Mouse (Mus musculus) liver, adult 2 months (tissue): ENCODE measurements around the gene Smad5. TPM values are rescaled to one million over a fixed set of nuclear protein-coding genes. Genes with fewer than 3 reads are reported as not detected.

ENCODE experiments used
- DNase-seq: peaks from one replicate; pipeline ENCODE4 v3.0.0-alpha.2; 2011; ENCODE audit warnings: low read depth, low spot score; ENCODE audit errors: extremely low read depth
- H3K27ac ChIP-seq: fragments of 200-500 bp; replicated peaks from 2 replicates; pipeline ENCODE4 v1.5.1; 2012; ENCODE audit warnings: low read depth, mild to moderate bottlenecking, control low read depth, inconsistent platforms, low read length; ENCODE audit not compliant: insufficient read depth
- H3K27me3 ChIP-seq: fragments of 200-500 bp; 2 replicates; pipeline ENCODE4 v1.6.1; 2012; ENCODE audit warnings: mild to moderate bottlenecking, moderate library complexity, low read length, inconsistent platforms; ENCODE audit not compliant: control insufficient read depth, insufficient read depth
- H3K36me3 ChIP-seq: fragments of 200-500 bp; 2 replicates; pipeline ENCODE4 v1.6.1; 2012; ENCODE audit warnings: low read length, inconsistent platforms; ENCODE audit not compliant: control insufficient read depth, insufficient read depth
- H3K4me1 ChIP-seq: fragments of 200-500 bp; 2 replicates; pipeline ENCODE4 v1.6.1; 2011; ENCODE audit warnings: low read length; ENCODE audit not compliant: control insufficient read depth, insufficient read depth
- H3K4me3 ChIP-seq: fragments of 200-500 bp; 2 replicates; pipeline ENCODE4 v1.5.1; 2011; ENCODE audit warnings: low read depth, mild to moderate bottlenecking, control low read depth, low read length, moderate library complexity; ENCODE audit not compliant: insufficient read depth
- H3K79me2 ChIP-seq: fragments of 200-500 bp; 2 replicates; pipeline ENCODE4 v1.6.1; 2012; ENCODE audit warnings: inconsistent platforms, mild to moderate bottlenecking, low read length, moderate library complexity; ENCODE audit not compliant: control insufficient read depth, insufficient read depth
- H3K9ac ChIP-seq: fragments of 200-500 bp; 2 replicates; pipeline ENCODE4 v1.6.1; 2012; ENCODE audit warnings: low read depth, mild to moderate bottlenecking, control low read depth, inconsistent platforms, low read length
- CTCF ChIP-seq: fragments of 200-500 bp; IDR thresholded peaks from 2 replicates; pipeline ENCODE4 v1.5.1; 2011; ENCODE audit warnings: low read depth, low read length, control low read depth
- POLR2A ChIP-seq: fragments of 200-500 bp; IDR thresholded peaks from 2 replicates; pipeline ENCODE4 v1.6.1; 2011; ENCODE audit warnings: low read length, control low read depth; ENCODE audit not compliant: insufficient read depth; ENCODE audit errors: extremely low read depth
- WGBS: fragments of 180-500 bp; shearing (Covaris S2); methylation state at CpG from one replicate; pipeline ENCODE4 v1.1.7; 2018; 5-methylcytosine and 5-hydroxymethylcytosine counted together
- polyA plus RNA-seq: library from polyadenylated mRNA; depleted of rRNA; stranded (reverse); fragments of >200 nt; gene quantifications from 2 replicates; pipeline ENCODE4 v1.2.3, GENCODE M21; 2012
- total RNA-seq: library from RNA; depleted of rRNA; stranded (reverse); fragments of >200 nt; gene quantifications from 2 replicates; pipeline ENCODE4 v1.2.3, GENCODE M21; 2014

Gene Smad5
- total and polyA plus RNA-seq, 2 experiments = 10.0 to 13.1 TPM

DNA sequence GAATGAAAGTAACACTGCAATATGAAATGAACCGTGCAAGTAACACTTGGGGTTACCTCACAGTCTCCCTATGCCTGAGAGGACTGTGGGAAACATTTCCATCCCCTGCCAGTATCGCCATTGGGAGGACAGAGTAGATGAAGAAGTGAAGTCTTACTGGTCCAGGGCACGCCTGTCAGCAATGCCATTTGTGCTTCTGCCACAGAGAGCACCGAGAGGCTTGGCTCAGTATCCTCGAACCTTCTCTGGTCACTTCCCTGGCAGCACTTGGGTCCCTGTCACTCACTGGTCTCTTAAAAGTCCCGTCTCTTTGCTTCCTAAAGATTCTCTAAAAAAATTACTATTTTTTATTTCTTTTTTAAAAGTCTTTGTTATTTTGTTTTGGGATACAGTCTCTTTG lies 37.7 kb downstream of the Smad5 start:
- H3K36me3 ChIP-seq = peaks cover 40% of the 10 kb centered on the region
- no peaks in the 10 kb centered on the region for H3K4me1 ChIP-seq
- no peak for DNase-seq
- TF ChIP-seq CTCF (no peak), POLR2A (no peak)
- no peak overlapping the region for H3K9ac ChIP-seq
- no peak overlapping the region for H3K4me3 ChIP-seq
- H3K27ac ChIP-seq = no peak overlapping the region
- 90% methylated on average over 6 of the region's 6 CpGs for WGBS
- H3K27me3 ChIP-seq = no peaks in the 10 kb centered on the region
- H3K79me2 ChIP-seq = no peaks in the 10 kb centered on the region

DNA sequence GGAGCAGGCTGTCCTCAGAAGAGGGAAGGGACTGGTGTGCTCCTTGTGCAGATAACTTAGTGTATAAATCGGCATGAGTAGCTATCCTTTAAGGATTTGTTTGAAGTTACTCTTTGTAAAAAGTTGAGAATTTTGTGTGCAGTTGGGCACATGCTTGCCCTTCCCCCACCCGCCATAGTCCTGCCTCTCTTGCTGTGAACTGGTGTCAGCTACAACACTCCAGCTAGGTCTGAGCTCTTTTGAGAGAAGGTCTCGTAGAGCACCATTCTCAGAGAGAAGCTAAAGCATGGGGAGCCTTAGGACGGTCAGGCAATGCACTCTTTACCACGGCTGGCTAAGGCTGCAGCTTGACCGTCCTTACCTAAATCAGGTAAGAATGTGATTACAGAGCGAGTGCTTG lies 38.9 kb downstream of the Smad5 start:
- Histone ChIP-seq H3K79me2 (no peaks in the 10 kb centered on the region), H3K27me3 (no peaks in the 10 kb centered on the region), H3K4me1 (no peaks in the 10 kb centered on the region; the same call in 1 of the 2 replicates), H3K9ac (no peak overlapping the region), H3K27ac (no peak overlapping the region), H3K36me3 (peaks cover 30% of the 10 kb centered on the region), H3K4me3 (no peak overlapping the region)
- WGBS = 96% methylated on average over 7 of the region's 7 CpGs
- TF ChIP-seq CTCF = no peak
- no peak for TF ChIP-seq POLR2A
- no peak for DNase-seq

DNA sequence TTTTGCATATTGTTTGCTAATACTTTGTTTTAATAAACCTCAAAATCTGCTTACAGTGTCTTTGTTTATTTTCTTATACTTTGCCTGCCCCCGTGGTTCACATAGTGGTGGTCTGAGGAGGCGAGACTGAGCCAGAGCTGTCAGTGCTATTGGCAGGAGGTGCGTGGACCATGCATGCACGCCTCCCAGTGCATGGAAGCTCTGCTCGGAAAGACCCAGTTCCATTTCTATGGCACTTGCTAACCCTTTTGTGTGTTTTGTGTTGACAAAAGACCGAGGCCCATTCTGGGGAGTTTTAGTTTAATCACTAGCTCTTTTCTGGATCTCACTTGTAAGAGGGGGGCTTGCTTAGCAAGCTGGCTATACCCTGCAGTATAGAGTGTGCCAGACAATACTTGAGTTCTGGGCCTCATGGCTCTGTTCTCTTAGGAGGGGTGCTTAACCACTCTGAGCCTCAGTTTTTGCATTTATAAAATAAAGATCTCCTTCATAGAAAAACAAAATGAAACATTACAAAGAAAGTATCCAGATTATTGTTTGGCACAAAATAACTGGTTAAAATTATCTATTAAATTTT lies 39.6 kb downstream of the Smad5 start:
- 93% methylated on average over 6 of the region's 6 CpGs for WGBS
- no peak overlapping the region for H3K4me3 ChIP-seq
- peaks cover 4% of the 10 kb centered on the region for H3K4me1 ChIP-seq
- H3K36me3 ChIP-seq = peaks cover 24% of the 10 kb centered on the region
- H3K79me2 ChIP-seq = no peaks in the 10 kb centered on the region
- TF ChIP-seq CTCF (no peak), POLR2A (no peak)
- no peaks in the 10 kb centered on the region for H3K27me3 ChIP-seq
- no peak overlapping the region for H3K27ac ChIP-seq
- no peak overlapping the region for H3K9ac ChIP-seq
- DNase-seq = no peak

DNA sequence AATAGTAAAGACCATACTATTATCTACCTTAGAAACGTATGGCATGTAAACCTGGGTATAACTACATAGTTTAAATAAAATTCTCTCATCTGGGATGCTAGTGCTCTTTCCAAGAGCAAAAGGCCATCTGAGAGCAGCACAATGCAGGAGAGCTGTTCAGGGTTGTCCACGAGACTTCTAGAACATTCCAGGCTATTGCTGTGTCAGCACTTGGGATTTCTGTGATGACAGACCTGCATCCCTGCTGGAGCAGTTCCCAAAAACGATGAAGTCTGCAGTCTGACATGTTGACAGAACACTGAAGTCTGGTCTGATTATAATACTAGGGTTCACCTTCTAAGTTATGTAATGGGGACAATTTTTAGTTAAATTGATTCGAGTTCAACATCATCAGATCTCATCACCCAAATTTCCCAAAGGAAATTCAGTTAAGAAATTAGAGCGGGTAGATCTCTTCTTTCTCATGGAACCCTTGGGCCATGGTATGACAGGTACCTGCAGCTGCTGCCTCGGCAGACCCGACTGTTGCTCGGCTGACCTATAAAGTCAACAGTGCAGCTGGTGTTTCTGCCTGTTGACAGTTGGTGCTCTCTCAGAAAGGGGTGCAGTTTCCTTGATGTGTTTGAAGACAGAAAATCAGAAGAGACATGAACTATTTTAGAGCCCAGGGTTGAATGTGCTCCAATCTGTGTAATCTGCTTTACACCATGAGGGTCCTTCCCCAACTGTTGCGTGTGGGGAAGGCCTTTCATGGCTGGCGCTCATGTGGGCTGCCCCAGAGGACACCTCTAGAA lies 44.1 kb downstream of the Smad5 start:
- TF ChIP-seq CTCF (no peak), POLR2A (no peak)
- H3K4me1 ChIP-seq = peaks cover 7% of the 10 kb centered on the region
- peak; percentile 26 for DNase-seq
- WGBS = 36% methylated on average over 10 of the region's 10 CpGs
- H3K27ac ChIP-seq = no peak overlapping the region
- no peaks in the 10 kb centered on the region for H3K79me2 ChIP-seq
- peaks cover 3% of the 10 kb centered on the region; the same call in 1 of the 2 replicates for H3K27me3 ChIP-seq
- H3K4me3 ChIP-seq = no peak overlapping the region
- H3K36me3 ChIP-seq = no peaks in the 10 kb centered on the region
- H3K9ac ChIP-seq = no peak overlapping the region

DNA sequence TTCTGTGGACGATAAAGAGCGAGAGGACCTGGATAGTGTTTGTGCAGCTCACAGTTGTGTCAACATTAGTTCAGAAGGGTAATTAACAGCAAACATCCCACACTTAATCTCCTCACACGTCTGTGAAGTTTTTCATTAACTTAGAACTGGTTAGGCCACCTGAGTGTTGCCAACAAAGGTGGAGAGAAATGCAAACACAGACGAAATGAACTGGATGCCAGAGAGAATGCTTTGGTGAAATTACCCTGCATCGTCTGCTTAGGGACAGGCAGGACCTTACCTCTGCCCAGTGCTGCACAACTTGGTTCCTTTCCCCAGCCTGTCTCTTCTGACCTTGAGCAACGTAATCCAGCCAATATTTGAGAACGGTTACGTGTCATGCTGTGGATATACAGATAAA lies 44.7 kb downstream of the Smad5 start:
- Histone ChIP-seq H3K27ac (no peak overlapping the region), H3K27me3 (peaks cover 6% of the 10 kb centered on the region), H3K9ac (no peak overlapping the region), H3K36me3 (no peaks in the 10 kb centered on the region), H3K79me2 (no peaks in the 10 kb centered on the region), H3K4me3 (no peak overlapping the region), H3K4me1 (peaks cover 7% of the 10 kb centered on the region)
- WGBS = 14% methylated on average over 8 of the region's 8 CpGs
- TF ChIP-seq CTCF (no peak), POLR2A (no peak)
- DNase-seq = peak; percentile 84

DNA sequence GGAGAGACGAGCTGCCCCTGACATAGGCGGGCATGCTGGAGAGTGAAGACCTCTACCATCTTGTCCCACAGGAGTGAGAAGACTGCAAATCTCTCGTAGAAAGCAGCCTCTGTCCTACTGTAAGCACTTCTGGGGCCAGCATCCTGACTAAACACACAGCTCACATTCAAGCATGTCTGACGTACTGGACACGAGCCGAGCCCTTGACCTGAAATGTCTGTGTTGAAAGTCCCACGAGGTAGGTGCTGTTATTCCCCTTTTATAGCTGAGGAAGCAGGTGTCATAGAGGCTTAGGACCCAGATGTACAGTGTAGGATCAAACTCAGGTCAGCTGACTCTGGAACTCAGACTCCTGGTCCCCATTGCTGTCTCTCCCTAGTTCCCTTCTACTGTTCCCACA lies 46.6 kb downstream of the Smad5 start:
- H3K27ac ChIP-seq = no peak overlapping the region
- WGBS = 88% methylated on average over 7 of the region's 7 CpGs
- TF ChIP-seq CTCF = no peak
- TF ChIP-seq POLR2A = no peak
- no peaks in the 10 kb centered on the region for H3K36me3 ChIP-seq
- no peak overlapping the region for H3K4me3 ChIP-seq
- no peak overlapping the region for H3K9ac ChIP-seq
- H3K4me1 ChIP-seq = peaks cover 7% of the 10 kb centered on the region
- H3K79me2 ChIP-seq = no peaks in the 10 kb centered on the region
- DNase-seq = no peak
- H3K27me3 ChIP-seq = peaks cover 18% of the 10 kb centered on the region
